Mouse (Mus musculus) lung, embryonic 15.5 days (tissue): Measurements from ENCODE around the gene Trappc6a. TPM values are rescaled to one million over a fixed set of nuclear protein-coding genes. Genes with fewer than 3 reads are reported as not detected.

Source experiments
- ATAC-seq: fragments of 200-750 bp; cut with Nextera tagmentation; 2 replicates; pipeline ENCODE4 v1.8.0; 2017; ENCODE audit warnings: moderate number of reproducible peaks, borderline replicate concordance; ENCODE audit not compliant: low FRiP score, low TSS enrichment; ENCODE audit errors: extremely low read depth
- H3K27ac ChIP-seq: fragments of 300-500 bp; sonication (generic); 2 replicates; pipeline ENCODE4 v1.5.1; 2015; ENCODE audit warnings: moderate library complexity, mild to moderate bottlenecking, inconsistent platforms
- H3K27me3 ChIP-seq: fragments of 300-500 bp; sonication (generic); 2 replicates; pipeline ENCODE4 v1.6.1; 2015; ENCODE audit warnings: inconsistent platforms
- H3K36me3 ChIP-seq: fragments of 300-500 bp; sonication (generic); 2 replicates; pipeline ENCODE4 v1.6.1; 2015; ENCODE audit warnings: inconsistent platforms
- H3K4me1 ChIP-seq: fragments of 300-500 bp; sonication (generic); 2 replicates; pipeline ENCODE4 v1.6.1; 2015; ENCODE audit warnings: inconsistent platforms
- H3K4me2 ChIP-seq: fragments of 300-500 bp; sonication (generic); 2 replicates; pipeline ENCODE4 v1.6.1; 2015; ENCODE audit warnings: inconsistent platforms, mild to moderate bottlenecking, moderate library complexity
- H3K4me3 ChIP-seq: fragments of 300-500 bp; sonication (generic); 2 replicates; pipeline ENCODE4 v1.5.1; 2015; ENCODE audit warnings: mild to moderate bottlenecking, inconsistent platforms
- H3K9ac ChIP-seq: fragments of 300-500 bp; sonication (generic); 2 replicates; pipeline ENCODE4 v1.6.1; 2015; ENCODE audit warnings: inconsistent platforms
- H3K9me3 ChIP-seq: fragments of 300-500 bp; sonication (generic); 2 replicates; pipeline ENCODE4 v1.6.1; 2016; ENCODE audit warnings: inconsistent platforms
- WGBS: fragments of 180-500 bp; shearing (Covaris S2); methylation state at CpG from one replicate; pipeline ENCODE4 v1.1.7; 2015; 5-methylcytosine and 5-hydroxymethylcytosine counted together
- polyA plus RNA-seq: library from polyadenylated mRNA; unstranded; fragments of >200 nt; fragmentation: Nextera tagmentation; extraction: Ambion mirVana; gene quantifications from 2 replicates; pipeline ENCODE4 v1.2.1, GENCODE M21; 2015

The Trappc6a gene
- polyA plus RNA-seq, 1 experiment from 2014 or later = 97.8 TPM

DNA sequence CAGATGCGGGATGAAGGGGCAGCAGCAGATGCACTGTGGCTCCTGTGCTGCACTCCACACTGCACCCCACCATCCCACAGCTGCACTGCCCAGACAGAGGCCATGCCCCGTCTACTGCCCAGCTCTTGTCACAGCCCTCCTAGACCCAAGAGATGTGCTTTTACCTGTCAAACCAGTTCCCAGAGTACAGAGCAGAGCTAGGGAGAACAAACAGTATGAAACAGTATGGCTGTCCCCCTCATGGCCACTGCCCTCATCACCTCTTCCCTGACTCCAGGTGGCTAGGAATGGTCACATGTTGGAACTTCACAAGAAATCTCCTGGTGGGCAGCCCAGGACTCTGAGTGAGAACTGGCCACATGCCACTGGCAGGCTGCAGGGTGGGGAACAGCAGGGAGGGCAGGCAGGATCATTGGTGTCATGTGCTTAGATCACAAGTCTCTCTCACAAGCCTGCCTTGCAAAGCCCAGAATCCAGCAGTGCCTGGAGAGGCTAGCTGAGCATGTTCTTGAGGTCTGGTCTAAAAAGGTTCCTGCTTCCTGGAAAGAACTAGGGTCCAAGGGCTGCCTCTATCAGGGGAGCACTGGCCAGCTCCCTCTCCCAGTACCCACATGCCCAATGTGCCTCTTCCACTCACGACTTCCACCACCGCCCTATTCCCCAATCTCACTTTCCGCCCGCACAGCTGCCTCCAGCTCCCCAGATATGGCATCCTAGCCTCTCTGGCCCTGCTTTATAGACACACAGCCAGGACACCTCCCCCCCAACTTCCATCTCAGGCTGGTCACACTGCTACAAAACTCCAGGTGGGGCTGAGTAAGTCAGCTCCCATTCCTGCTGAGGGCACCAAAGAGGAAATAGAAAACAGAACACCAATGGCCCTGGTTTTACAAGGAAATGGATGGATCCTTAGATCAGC lies 50.0 kb downstream of the Trappc6a start:
- H3K9ac ChIP-seq = no peak overlapping the region
- no peak overlapping the region; the same call in 1 of the 2 replicates for H3K4me2 ChIP-seq

GRCm38 (mm10) chr7:19558965-19559364 lies 50.8 kb downstream of the Trappc6a start:
- H3K27ac ChIP-seq = no peak overlapping the region
- no peaks in the 10 kb centered on the region for H3K27me3 ChIP-seq
- H3K4me1 ChIP-seq = peaks cover 49% of the 10 kb centered on the region
- peak overlapping the region; percentile 5; the same call in 1 of the 2 replicates for H3K4me2 ChIP-seq
- H3K4me3 ChIP-seq = no peak overlapping the region
- peaks cover 14% of the 10 kb centered on the region for H3K36me3 ChIP-seq
- WGBS = 38% methylated on average over 2 of the region's 2 CpGs
- H3K9ac ChIP-seq = no peak overlapping the region
- H3K9me3 ChIP-seq = no peaks in the 10 kb centered on the region
- ATAC-seq = no peak

More for the DNA sequence above, 50.0 kb downstream of the Trappc6a start:
- no peak for ATAC-seq
- peaks cover 21% of the 10 kb centered on the region for H3K36me3 ChIP-seq
- peaks cover 46% of the 10 kb centered on the region for H3K4me1 ChIP-seq
- no peak overlapping the region for H3K4me3 ChIP-seq
- 81% methylated on average over 6 of the region's 6 CpGs for WGBS
- H3K27ac ChIP-seq = peak overlapping the region; percentile 20; the same call in 1 of the 2 replicates
- H3K27me3 ChIP-seq = no peaks in the 10 kb centered on the region
- no peaks in the 10 kb centered on the region for H3K9me3 ChIP-seq

GRCm38 (mm10) chr7:19560491-19561260 lies 52.5 kb downstream of the Trappc6a start:
- H3K36me3 ChIP-seq = peaks cover 20% of the 10 kb centered on the region
- WGBS = 17% methylated on average over 11 of the region's 11 CpGs
- H3K4me3 ChIP-seq = peak overlapping the region; percentile 73
- H3K4me2 ChIP-seq = peak overlapping the region; percentile 96
- no peaks in the 10 kb centered on the region; the same call in 1 of the 2 replicates for H3K9me3 ChIP-seq
- H3K27me3 ChIP-seq = no peaks in the 10 kb centered on the region
- H3K4me1 ChIP-seq = peaks cover 49% of the 10 kb centered on the region
- ATAC-seq = no peak
- peak overlapping the region; percentile 93 for H3K9ac ChIP-seq
- H3K27ac ChIP-seq = 0 out of 2 replicates have a peak overlapping the region, but pooled peaks have one; percentile 91

- Histone ChIP-seq H3K36me3 (peaks cover 22% of the 10 kb centered on the region), H3K27me3 (no peaks in the 10 kb centered on the region), H3K4me1 (peaks cover 49% of the 10 kb centered on the region), H3K4me3 (peak overlapping the region; percentile 73), H3K4me2 (peak overlapping the region; percentile 96), H3K9me3 (no peaks in the 10 kb centered on the region; the same call in 1 of the 2 replicates), H3K27ac (peak overlapping the region; percentile 91), H3K9ac (peak overlapping the region; percentile 93)
- WGBS = under 1% methylated on average over 11 of the region's 11 CpGs
- ATAC-seq = no peak
Measured at GRCm38 (mm10) chr7:19561431-19561764, 53.2 kb downstream of the Trappc6a start.

- Histone ChIP-seq H3K36me3 (peaks cover 27% of the 10 kb centered on the region), H3K27me3 (no peaks in the 10 kb centered on the region), H3K4me2 (peak overlapping the region; percentile 96), H3K4me3 (peak overlapping the region; percentile 73), H3K27ac (peak overlapping the region; percentile 91), H3K9ac (peak overlapping the region; percentile 93), H3K4me1 (peaks cover 48% of the 10 kb centered on the region), H3K9me3 (no peaks in the 10 kb centered on the region; the same call in 1 of the 2 replicates)
- peak; percentile 86 for ATAC-seq
- WGBS = under 1% methylated on average over 101 of the region's 102 CpGs
Measured at GRCm38 (mm10) chr7:19561765-19562642, 53.8 kb downstream of the Trappc6a start.

GRCm38 (mm10) chr7:19562643-19563410 lies 54.6 kb downstream of the Trappc6a start, which contains the start of gene Ppp1r37:
Ppp1r37 (minus strand) TSS chr7:19563076.
- peak; percentile 24; the same call in 1 of the 2 replicates for ATAC-seq
- H3K9ac ChIP-seq = peak within 1 kb of the TSS; percentile 93
- H3K4me1 ChIP-seq = peaks cover 40% of the 10 kb centered on the region
- 4% methylated on average over 19 of the region's 19 CpGs for WGBS
- H3K9me3 ChIP-seq = no peaks in the 10 kb centered on the region; the same call in 1 of the 2 replicates
- H3K4me3 ChIP-seq = peak within 1 kb of the TSS; percentile 73
- peak within 1 kb of the TSS; percentile 91 for H3K27ac ChIP-seq
- peaks cover 30% of the 10 kb centered on the region for H3K36me3 ChIP-seq
- H3K27me3 ChIP-seq = no peaks in the 10 kb centered on the region
- peak within 1 kb of the TSS; percentile 96 for H3K4me2 ChIP-seq

- no peak overlapping the region for H3K4me2 ChIP-seq
- WGBS = 79% methylated on average over 3 of the region's 3 CpGs
- no peak for ATAC-seq
Measured at GRCm38 (mm10) chr7:19563884-19564283, 55.7 kb downstream of the Trappc6a start.

GRCm38 (mm10) chr7:19564455-19564854 lies 56.3 kb downstream of the Trappc6a start:
- no peaks in the 10 kb centered on the region; the same call in 1 of the 2 replicates for H3K9me3 ChIP-seq
- no peak overlapping the region for H3K27ac ChIP-seq
- H3K27me3 ChIP-seq = no peaks in the 10 kb centered on the region
- H3K4me1 ChIP-seq = peaks cover 24% of the 10 kb centered on the region
- H3K4me2 ChIP-seq = no peak overlapping the region
- ATAC-seq = no peak
- no peak overlapping the region for H3K4me3 ChIP-seq
- peaks cover 35% of the 10 kb centered on the region for H3K36me3 ChIP-seq
- no peak overlapping the region for H3K9ac ChIP-seq
- WGBS = 94% methylated on average over 4 of the region's 4 CpGs

More at GRCm38 (mm10) chr7:19563884-19564283, 55.7 kb downstream of the Trappc6a start:
- peaks cover 30% of the 10 kb centered on the region for H3K4me1 ChIP-seq
- H3K27me3 ChIP-seq = no peaks in the 10 kb centered on the region
- H3K36me3 ChIP-seq = peaks cover 33% of the 10 kb centered on the region
- no peak overlapping the region for H3K4me3 ChIP-seq
- 0 out of 2 replicates have a peak overlapping the region, but pooled peaks have one; percentile 5 for H3K9ac ChIP-seq
- H3K9me3 ChIP-seq = no peaks in the 10 kb centered on the region; the same call in 1 of the 2 replicates
- H3K27ac ChIP-seq = no peak overlapping the region
